Mouse (Mus musculus) lung, adult 2 months (tissue): ENCODE data around the gene Kctd4. TPM values are rescaled to one million over a fixed set of nuclear protein-coding genes. Genes with fewer than 3 reads are reported as not detected.
"Not testable (repeated sequence)": the region's sequence is repeated elsewhere in the genome, so short reads cannot be mapped to it uniquely, and the experiment has no call there.

Source experiments
- DNase-seq: peaks from one replicate; pipeline ENCODE4 v3.0.0; 2022
- H3K4me1 ChIP-seq: fragments of 200-500 bp; 2 replicates; pipeline ENCODE4 v1.6.1; 2011; ENCODE audit warnings: low read length; ENCODE audit not compliant: control insufficient read depth, insufficient read depth
- H3K4me3 ChIP-seq: fragments of 200-500 bp; replicated peaks from 2 replicates; pipeline ENCODE3; 2011; ENCODE audit warnings: low read depth, mild to moderate bottlenecking, control low read depth, low read length; ENCODE audit errors: extremely low read depth
- CTCF ChIP-seq: fragments of 200-500 bp; IDR thresholded peaks from 2 replicates; pipeline ENCODE4 v1.5.1; 2011; ENCODE audit warnings: mild to moderate bottlenecking, low read length, control low read depth; ENCODE audit not compliant: insufficient read depth
- POLR2A ChIP-seq: fragments of 200-500 bp; IDR thresholded peaks from 2 replicates; pipeline ENCODE4 v1.6.1; 2011; ENCODE audit warnings: low read depth, mild to moderate bottlenecking, control low read depth, low read length, borderline replicate concordance; ENCODE audit errors: extremely low read depth
- WGBS: fragments of 180-500 bp; shearing (Covaris S2); methylation state at CpG from one replicate; pipeline ENCODE4 v1.1.7; 2018; 5-methylcytosine and 5-hydroxymethylcytosine counted together
- polyA plus RNA-seq: library from polyadenylated mRNA; depleted of rRNA; stranded (reverse); fragments of >200 nt; gene quantifications from 2 replicates; pipeline ENCODE4 v1.2.3, GENCODE M21; 2012; rRNA removed

The Kctd4 gene
- polyA plus RNA-seq: 0.20 TPM in 1 of 2 replicates, not detected in the other

DNA sequence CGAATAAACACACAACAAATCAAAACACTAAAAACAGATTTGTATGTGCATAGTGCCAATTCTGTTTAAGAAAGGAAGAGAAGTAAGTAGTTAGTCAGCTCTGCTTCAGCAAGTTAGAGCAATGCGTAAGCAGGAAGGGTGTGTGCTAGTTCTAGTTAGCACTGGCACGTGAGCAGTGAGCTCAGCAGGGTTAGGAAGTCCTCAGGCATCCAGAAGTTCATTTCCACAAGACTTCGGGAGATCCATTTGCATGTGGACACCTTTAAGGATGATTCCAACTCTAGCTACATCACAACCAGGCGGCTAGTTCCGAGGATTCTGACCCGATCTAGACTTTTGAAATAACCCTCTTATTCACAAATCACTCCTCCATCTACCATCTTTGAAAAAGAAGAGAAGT is at the start of gene Kctd4:
TSS of gene Kctd4 (plus strand) at position 244 of the 400 bp plus-strand sequence.
- DNase-seq: no peak
- Histone ChIP-seq H3K4me1 (no peaks in the 10 kb centered on the region), H3K4me3 (no peak within 1 kb of the TSS)
- no peak for TF ChIP-seq POLR2A
- TF ChIP-seq CTCF: no peak
- WGBS: 86% methylated on average over 7 of the region's 7 CpGs

DNA sequence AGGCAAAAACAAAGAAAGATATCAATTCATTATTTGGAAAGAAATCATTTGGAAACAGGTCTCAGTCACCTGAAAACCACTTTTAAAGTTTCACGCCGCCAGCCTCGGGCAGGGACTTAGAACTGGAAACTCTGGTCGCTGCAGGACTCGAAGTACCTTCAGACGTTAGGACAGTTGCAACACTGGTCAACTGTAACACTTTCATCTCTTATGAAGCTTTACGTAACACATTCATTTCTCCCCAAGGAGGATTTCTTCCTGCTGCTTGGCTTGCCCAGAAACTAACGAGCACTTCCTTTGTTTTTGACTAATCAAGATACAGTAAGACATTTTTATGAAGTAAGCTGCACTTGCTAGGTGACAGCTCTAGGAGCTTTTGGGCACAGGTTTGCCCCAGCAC is 47.9 kb upstream of the Kctd4 start:
- no peak overlapping the region for H3K4me3 ChIP-seq
- TF ChIP-seq CTCF: no peak
- 77% methylated on average over 8 of the region's 8 CpGs for WGBS
- no peak for DNase-seq
- H3K4me1 ChIP-seq: peaks cover 3% of the 10 kb centered on the region; the same call in 1 of the 2 replicates

DNA sequence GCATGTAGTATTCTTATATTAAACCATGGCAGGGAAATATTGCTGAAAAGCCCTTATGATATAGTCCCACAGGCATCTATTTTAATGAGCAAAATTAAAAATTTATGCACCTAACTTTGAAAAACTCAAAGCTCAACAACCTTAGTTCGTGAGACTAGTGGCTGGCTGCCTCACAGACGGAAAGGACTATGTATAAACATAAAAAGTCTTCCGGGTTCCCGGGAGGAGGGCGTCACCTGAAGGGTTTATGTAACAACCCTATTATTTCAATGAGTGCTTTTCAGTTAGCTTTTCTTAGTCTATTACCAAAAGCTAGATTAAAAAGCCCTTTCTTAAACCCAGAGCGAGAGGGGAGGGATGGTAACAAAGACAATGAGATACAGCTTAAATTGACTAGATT is 42.8 kb upstream of the Kctd4 start:
- Histone ChIP-seq H3K4me1 (no peaks in the 10 kb centered on the region; the same call in 1 of the 2 replicates), H3K4me3 (no peak overlapping the region)
- WGBS: 63% methylated on average over 6 of the region's 6 CpGs
- TF ChIP-seq POLR2A: no peak
- TF ChIP-seq CTCF: no peak
- DNase-seq: no peak

DNA sequence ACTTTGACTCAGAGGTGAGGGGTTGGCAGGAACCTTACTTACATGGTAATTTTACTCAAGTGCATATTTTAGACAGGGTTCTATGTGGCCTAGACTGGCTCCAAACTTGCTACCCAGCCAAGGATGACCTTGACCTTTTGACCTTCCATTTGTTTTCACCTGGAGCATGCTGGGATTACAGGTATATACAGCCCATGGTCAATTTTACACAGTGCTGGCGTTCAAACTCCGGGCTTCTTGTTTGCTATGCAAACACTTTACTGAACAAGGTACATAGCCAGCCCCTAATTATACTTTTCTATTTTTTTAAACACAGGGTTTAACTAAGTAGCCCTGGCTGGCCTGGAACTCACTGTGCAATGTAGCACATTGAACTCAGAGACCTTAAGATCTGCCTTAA is 42.1 kb upstream of the Kctd4 start:
- TF ChIP-seq POLR2A (no peak), CTCF (no peak)
- WGBS: 86% methylated on average over 2 of the region's 2 CpGs

DNA sequence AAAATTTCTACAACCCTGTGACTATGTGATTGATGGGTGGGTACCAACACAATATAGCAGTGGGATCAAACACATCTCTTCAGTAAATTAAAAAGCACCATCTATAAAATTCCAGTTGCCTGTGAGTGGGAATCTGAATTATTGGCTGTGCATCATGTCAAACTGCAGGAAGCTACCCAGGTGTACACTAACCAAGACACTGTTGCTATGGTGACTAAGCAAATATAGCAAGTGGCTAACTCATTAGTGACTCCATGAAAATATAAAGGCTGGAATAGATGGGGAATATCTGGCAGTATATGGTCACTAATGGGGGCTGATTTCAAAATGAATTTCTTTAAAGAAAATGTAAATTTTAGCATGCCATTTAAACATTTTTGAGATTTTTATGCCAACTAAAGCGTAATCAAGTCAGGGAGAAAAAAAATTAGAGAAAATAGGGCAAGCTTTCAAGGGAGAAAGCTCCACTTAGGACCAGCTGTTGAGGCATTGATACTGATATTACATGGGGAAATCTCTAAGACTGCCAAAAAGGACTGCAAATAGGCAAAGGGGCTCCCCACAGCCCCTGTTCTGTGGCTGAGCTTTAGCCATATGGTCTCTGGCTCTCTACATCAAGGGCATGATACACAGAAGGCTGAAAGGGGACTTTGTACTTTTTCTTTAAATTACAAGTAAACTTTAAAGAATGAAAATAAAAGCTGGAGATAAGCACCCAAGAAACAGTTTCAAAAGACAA is 31.3 kb upstream of the Kctd4 start:
- DNase-seq: no peak
- no peak for TF ChIP-seq POLR2A
- no peak for TF ChIP-seq CTCF
- WGBS: 89% methylated on average over 1 of the region's 1 CpGs

More for the DNA sequence above, 42.1 kb upstream of the Kctd4 start:
- H3K4me3 ChIP-seq: no peak overlapping the region
- DNase-seq: no peak
- H3K4me1 ChIP-seq: no peaks in the 10 kb centered on the region; the same call in 1 of the 2 replicates

DNA sequence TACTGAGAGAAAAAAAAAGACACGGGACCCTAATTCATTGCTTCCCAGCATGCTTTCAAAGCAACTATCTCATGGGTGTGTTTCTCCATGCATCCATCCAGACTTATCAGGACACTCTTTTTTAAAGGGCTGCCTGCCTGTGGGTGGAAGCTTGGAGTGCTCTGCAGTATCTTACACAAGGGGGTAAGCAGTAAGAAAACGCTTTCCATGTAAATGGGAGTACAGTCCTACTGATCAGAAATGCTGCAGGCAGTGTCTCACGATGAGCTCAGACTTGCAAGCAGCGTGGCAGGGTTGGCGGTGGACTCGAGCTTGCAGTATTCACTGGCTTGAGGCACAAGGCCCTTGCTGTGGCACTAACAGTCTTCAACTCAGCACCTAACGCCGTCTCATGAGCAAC is 25.1 kb upstream of the Kctd4 start:
- 90% methylated on average over 8 of the region's 8 CpGs for WGBS
- not testable (repeated sequence) for H3K4me1 ChIP-seq, H3K4me3 ChIP-seq, DNase-seq

More for the DNA sequence above, 31.3 kb upstream of the Kctd4 start:
- Histone ChIP-seq H3K4me1 (no peaks in the 10 kb centered on the region), H3K4me3 (no peak overlapping the region)

DNA sequence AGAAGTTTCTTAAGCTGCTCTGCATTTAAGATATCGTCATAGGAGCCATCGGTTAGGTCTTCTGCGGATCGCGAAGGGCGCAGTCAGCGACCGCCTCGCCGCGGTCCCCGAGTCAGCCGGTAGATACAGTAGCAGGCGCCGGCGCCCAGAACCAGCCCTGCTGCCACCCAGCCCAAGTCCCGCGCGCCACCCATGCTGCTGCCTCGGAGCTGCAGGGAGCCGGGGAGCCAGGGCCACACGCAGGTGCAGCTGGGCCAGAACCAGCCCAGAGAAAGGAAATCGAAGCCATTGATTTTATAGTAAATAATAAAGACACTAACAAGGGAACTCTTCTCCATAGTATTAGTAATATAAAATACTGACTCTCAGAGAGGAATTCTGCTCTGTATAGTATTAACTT is 23.5 kb upstream of the Kctd4 start:
- WGBS: 94% methylated on average over 23 of the region's 23 CpGs
- H3K4me1 ChIP-seq: no peaks in the 10 kb centered on the region
- no peak overlapping the region for H3K4me3 ChIP-seq
- no peak for TF ChIP-seq CTCF
- no peak for TF ChIP-seq POLR2A
- no peak for DNase-seq

DNA sequence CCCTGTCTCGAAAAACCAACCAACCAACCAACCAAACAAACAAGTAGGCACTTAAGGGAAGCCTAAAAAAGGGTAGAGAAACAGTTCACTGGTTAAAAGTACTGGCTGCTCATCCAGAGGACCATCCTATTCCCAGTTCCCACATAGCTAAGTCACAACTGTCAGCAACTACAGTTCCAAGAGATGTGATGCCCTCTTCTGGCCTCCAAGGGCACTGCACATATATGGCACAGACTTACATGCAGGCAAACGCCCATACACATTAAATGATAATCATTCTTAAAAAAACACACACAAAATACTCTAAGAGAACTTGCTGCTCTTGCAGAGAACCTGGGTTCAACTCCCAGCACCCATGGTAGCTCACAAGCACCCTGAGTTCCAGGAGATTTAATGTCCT is 20.4 kb upstream of the Kctd4 start:
- DNase-seq: no peak
- no peak overlapping the region for H3K4me3 ChIP-seq
- 88% methylated on average over 2 of the region's 2 CpGs for WGBS
- H3K4me1 ChIP-seq: no peaks in the 10 kb centered on the region
- TF ChIP-seq POLR2A (no peak), CTCF (0 out of 2 replicates have a peak, but pooled peaks have one; percentile 3)

DNA sequence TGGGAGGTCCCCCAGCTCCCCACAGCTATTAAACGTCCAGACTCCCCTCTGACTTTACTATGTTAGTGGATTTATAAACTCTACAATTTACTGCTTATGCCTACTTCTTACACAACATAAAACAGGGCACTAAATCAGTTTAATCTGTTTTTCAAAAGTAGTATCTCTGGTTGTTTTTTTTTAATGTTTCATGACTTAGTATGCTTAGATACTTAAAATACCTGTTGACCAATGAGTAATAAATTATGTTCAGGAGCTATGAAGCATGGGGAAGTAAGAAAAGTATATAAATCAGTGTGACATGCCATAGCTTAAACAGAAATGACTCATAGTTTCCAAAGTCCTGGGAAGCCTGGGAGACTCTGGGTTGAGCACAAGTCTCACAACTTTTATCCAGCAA is 17.1 kb upstream of the Kctd4 start:
- Histone ChIP-seq H3K4me1 (no peaks in the 10 kb centered on the region), H3K4me3 (no peak overlapping the region)
- no peak for DNase-seq
- WGBS: 50% methylated on average over 1 of the region's 1 CpGs
- no peak for TF ChIP-seq POLR2A
- TF ChIP-seq CTCF: no peak

DNA sequence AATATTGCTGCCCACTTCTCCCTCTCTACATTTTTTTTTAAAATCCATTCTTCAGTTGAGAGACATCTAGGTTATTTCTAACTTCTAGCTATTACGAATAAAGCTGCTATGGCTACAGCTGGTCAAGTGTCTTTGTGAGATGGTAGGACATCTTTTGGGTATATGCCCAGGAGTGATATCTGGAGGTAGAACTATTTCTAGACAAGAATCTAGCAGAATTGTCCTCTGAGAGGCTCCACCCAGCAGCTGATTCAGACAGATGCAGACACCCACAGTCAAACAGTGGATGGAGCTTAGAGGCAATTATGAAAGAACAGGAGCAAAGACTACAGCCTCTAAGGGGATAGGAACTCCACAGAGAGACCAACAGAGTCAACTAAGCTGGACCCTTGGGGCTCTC is 13.3 kb upstream of the Kctd4 start:
- WGBS: 90% methylated on average over 1 of the region's 1 CpGs
- DNase-seq: no peak
- Histone ChIP-seq H3K4me1 (no peaks in the 10 kb centered on the region), H3K4me3 (no peak overlapping the region)
- TF ChIP-seq POLR2A: no peak
- TF ChIP-seq CTCF: no peak

DNA sequence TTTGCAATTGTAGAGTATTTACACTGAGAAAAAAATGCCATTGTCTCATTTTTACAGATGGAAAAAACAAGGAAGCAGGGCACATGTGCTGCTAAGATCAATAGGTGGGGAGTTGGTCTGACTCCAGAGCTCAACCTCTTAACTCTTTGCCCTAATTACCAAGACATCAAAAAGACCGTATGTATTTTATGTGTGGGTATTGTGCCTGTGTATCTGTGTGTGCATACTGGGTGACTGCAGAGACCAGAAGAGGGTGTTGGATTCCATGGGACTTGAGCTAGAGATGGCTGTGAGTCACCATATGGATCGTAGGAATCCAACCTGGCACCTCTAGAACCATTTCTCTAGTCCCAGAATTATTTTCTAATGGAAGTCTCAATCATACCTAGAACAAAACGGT is 12.4 kb upstream of the Kctd4 start:
- no peak for TF ChIP-seq POLR2A
- TF ChIP-seq CTCF: no peak
- no peak overlapping the region for H3K4me3 ChIP-seq
- H3K4me1 ChIP-seq: no peaks in the 10 kb centered on the region
- 89% methylated on average over 3 of the region's 3 CpGs for WGBS
- no peak for DNase-seq
